Mouse (Mus musculus) heart, embryonic 16.5 days (tissue): ENCODE measurements around the gene Fam173b. TPM values are rescaled to one million over a fixed set of nuclear protein-coding genes. Genes with fewer than 3 reads are reported as not detected.

Experiments used
- ATAC-seq: fragments of 200-750 bp; cut with Nextera tagmentation; replicated peaks from 2 replicates; pipeline ENCODE4 v1.8.0; 2017; ENCODE audit warnings: moderate number of reproducible peaks; ENCODE audit not compliant: insufficient read depth, low FRiP score; ENCODE audit errors: extremely low read depth
- H3K27ac ChIP-seq: fragments of 300-500 bp; sonication (generic); 2 replicates; pipeline ENCODE4 v1.5.1; 2014; ENCODE audit warnings: mild to moderate bottlenecking, low read length, control low read depth, moderate library complexity
- H3K27me3 ChIP-seq: fragments of 300-500 bp; sonication (generic); 2 replicates; pipeline ENCODE4 v1.6.1; 2014; ENCODE audit warnings: low read length, mixed read lengths; ENCODE audit not compliant: control insufficient read depth, insufficient read depth
- H3K36me3 ChIP-seq: fragments of 300-500 bp; sonication (generic); 2 replicates; pipeline ENCODE4 v1.6.1; 2014; ENCODE audit not compliant: control insufficient read depth, insufficient read depth
- H3K4me1 ChIP-seq: fragments of 300-500 bp; sonication (generic); 2 replicates; pipeline ENCODE4 v1.6.1; 2014; ENCODE audit warnings: low read length, mixed read lengths; ENCODE audit not compliant: control insufficient read depth, insufficient read depth
- H3K4me2 ChIP-seq: fragments of 300-500 bp; sonication (generic); 2 replicates; pipeline ENCODE4 v1.6.1; 2014; ENCODE audit warnings: low read depth, mild to moderate bottlenecking, control low read depth, low read length
- H3K4me3 ChIP-seq: fragments of 300-500 bp; sonication (generic); 2 replicates; pipeline ENCODE4 v1.5.1; 2014; ENCODE audit warnings: mild to moderate bottlenecking, control low read depth, low read length
- H3K9ac ChIP-seq: fragments of 300-500 bp; sonication (generic); 2 replicates; pipeline ENCODE4 v1.6.1; 2014; ENCODE audit warnings: low read length, control low read depth
- H3K9me3 ChIP-seq: fragments of 300-500 bp; sonication (generic); replicated peaks from 2 replicates; pipeline ENCODE4 v1.6.1; 2016; ENCODE audit warnings: low read length; ENCODE audit not compliant: control insufficient read depth
- WGBS: fragments of 180-500 bp; shearing (Covaris S2); extraction: QIAGEN DNeasy Blood & Tissue Kit; methylation state at CpG from one replicate; pipeline ENCODE4 v1.1.7; 2014; 5-methylcytosine and 5-hydroxymethylcytosine counted together
- polyA plus RNA-seq: library from polyadenylated mRNA; unstranded; fragments of >200 nt; fragmentation: Nextera tagmentation; extraction: Ambion mirVana; gene quantifications from 2 replicates; pipeline ENCODE4 v1.2.1, GENCODE M21; 2015

Gene Fam173b
- polyA plus RNA-seq = 14.4 and 14.8 TPM in 2 replicates

DNA sequence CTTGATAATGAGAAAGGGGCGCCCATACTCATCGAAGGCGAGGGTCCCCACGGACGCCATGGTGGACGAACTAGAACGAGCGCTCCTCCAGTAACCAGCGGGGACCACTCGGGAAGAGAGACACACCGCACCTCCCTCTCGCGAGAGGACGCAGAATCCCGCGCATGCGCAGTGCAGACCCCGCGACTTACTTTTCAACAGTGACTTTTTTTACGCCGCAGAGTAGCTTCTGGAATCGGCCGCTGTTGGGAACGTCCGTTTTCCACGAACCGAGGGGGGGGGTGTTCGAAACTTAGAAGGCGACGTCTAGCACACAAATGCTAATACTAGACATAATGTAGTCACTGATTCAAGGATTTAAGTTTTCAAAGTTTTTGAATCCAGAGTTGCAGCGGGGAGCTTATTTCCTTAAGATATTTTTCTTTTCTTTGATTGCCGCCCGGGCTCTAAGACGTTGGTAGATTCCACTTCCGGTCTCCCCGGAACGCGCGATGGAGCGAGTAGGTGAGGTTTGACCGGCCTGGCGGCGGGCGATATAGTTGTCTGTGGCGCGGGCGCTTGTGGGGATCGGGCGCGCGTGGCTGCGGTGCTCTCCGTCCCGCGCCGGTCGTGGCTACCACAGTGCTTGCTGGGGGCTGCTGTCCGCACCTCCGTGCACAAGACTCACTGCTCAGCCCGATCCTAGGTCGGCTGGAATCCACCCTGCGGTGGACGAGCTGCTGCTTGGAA, at the start of gene Fam173b, which contains the start of gene Cct5:
Gene Fam173b, plus strand, starts transcription at position 207 of the 729 bp plus-strand sequence.
Gene Cct5, minus strand, starts transcription at position 159 of the 729 bp plus-strand sequence.
- Histone ChIP-seq H3K4me2 (peak within 1 kb of the TSS; percentile 98), H3K27me3 (no peaks in the 10 kb centered on the region), H3K4me1 (peaks cover 23% of the 10 kb centered on the region), H3K27ac (peak within 1 kb of the TSS; percentile 93), H3K9me3 (no peaks in the 10 kb centered on the region), H3K9ac (peak within 1 kb of the TSS; percentile 96), H3K4me3 (peak within 1 kb of the TSS; percentile 95), H3K36me3 (no peaks in the 10 kb centered on the region)
- peak; percentile 84 for ATAC-seq
- WGBS = under 1% methylated on average over 63 of the region's 63 CpGs

DNA sequence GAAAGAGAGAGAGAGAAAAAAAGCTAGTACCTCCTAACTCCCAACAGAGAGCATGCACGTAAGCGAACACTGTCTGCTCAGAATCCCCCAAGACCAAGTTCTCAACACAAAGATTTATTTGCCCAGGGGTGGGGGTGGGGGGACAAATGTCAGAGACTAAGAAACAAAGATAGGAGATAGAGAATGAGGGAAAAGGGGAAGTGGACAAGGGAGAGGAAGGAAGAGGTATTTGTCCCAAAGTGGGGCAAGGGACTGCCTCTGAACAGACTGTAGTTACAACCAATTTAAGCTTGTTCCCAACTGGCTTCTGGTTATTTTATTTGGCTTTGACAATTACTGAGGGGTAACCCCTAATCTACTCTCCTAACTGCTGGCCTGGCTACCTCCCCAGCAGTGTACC, 46.8 kb upstream of the Fam173b start:
- H3K4me1 ChIP-seq = no peaks in the 10 kb centered on the region
- no peak overlapping the region for H3K27ac ChIP-seq
- ATAC-seq = no peak
- H3K4me2 ChIP-seq = no peak overlapping the region
- H3K4me3 ChIP-seq = no peak overlapping the region
- no peaks in the 10 kb centered on the region for H3K36me3 ChIP-seq
- WGBS = 80% methylated on average over 2 of the region's 2 CpGs
- no peaks in the 10 kb centered on the region for H3K9me3 ChIP-seq
- H3K27me3 ChIP-seq = no peaks in the 10 kb centered on the region
- no peak overlapping the region for H3K9ac ChIP-seq

- no peak for ATAC-seq
- WGBS = 83% methylated on average over 6 of the region's 6 CpGs
- Histone ChIP-seq H3K9ac (no peak overlapping the region), H3K27me3 (no peaks in the 10 kb centered on the region), H3K4me2 (no peak overlapping the region), H3K36me3 (no peaks in the 10 kb centered on the region), H3K4me3 (no peak overlapping the region), H3K4me1 (peaks cover 11% of the 10 kb centered on the region), H3K9me3 (no peaks in the 10 kb centered on the region), H3K27ac (no peak overlapping the region)
Observed at GRCm38 (mm10) chr15:31561390-31561789, 40.3 kb upstream of the Fam173b start.

DNA sequence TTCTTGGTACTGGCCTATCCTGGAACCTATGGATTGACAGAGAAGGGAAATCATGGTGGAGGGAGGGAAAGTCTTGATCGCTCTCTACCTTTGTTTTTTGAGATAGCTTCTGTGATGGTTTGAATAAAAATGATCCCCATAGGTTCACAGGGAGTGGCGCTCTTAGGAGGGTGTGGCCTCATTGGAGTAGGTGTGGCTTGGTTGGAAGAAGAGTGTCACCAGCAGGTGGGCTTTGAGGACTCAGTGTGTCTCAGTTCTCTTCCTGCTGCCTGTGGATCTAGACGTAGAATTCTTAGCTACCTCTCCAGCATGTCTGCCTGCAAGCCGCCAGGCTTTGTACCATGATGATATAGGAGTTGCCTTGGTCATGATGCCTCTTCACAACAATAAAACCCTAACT, 39.7 kb upstream of the Fam173b start:
- Histone ChIP-seq H3K27me3 (no peaks in the 10 kb centered on the region), H3K4me2 (no peak overlapping the region), H3K36me3 (no peaks in the 10 kb centered on the region), H3K9ac (no peak overlapping the region), H3K4me3 (no peak overlapping the region), H3K9me3 (no peaks in the 10 kb centered on the region), H3K4me1 (peaks cover 11% of the 10 kb centered on the region), H3K27ac (no peak overlapping the region)
- no peak for ATAC-seq
- WGBS = 96% methylated on average over 4 of the region's 4 CpGs

GRCm38 (mm10) chr15:31562847-31563246, 38.8 kb upstream of the Fam173b start:
- H3K9ac ChIP-seq = no peak overlapping the region
- H3K27ac ChIP-seq = no peak overlapping the region
- no peak for ATAC-seq
- H3K4me1 ChIP-seq = peaks cover 11% of the 10 kb centered on the region
- no peak overlapping the region for H3K4me2 ChIP-seq
- WGBS = 31% methylated on average over 8 of the region's 8 CpGs
- no peak overlapping the region for H3K4me3 ChIP-seq
- no peaks in the 10 kb centered on the region for H3K36me3 ChIP-seq
- H3K9me3 ChIP-seq = no peaks in the 10 kb centered on the region
- H3K27me3 ChIP-seq = no peaks in the 10 kb centered on the region

- H3K4me2 ChIP-seq = peak overlapping the region; percentile 52
- no peaks in the 10 kb centered on the region for H3K27me3 ChIP-seq
- H3K36me3 ChIP-seq = no peaks in the 10 kb centered on the region
- H3K4me3 ChIP-seq = peak overlapping the region; percentile 26; the same call in 1 of the 2 replicates
- no peak overlapping the region for H3K27ac ChIP-seq
- WGBS = 41% methylated on average over 19 of the region's 19 CpGs
- no peaks in the 10 kb centered on the region for H3K9me3 ChIP-seq
- H3K9ac ChIP-seq = no peak overlapping the region
- peaks cover 20% of the 10 kb centered on the region for H3K4me1 ChIP-seq
- no peak for ATAC-seq
Observed at GRCm38 (mm10) chr15:31563577-31564546, 37.8 kb upstream of the Fam173b start.

DNA sequence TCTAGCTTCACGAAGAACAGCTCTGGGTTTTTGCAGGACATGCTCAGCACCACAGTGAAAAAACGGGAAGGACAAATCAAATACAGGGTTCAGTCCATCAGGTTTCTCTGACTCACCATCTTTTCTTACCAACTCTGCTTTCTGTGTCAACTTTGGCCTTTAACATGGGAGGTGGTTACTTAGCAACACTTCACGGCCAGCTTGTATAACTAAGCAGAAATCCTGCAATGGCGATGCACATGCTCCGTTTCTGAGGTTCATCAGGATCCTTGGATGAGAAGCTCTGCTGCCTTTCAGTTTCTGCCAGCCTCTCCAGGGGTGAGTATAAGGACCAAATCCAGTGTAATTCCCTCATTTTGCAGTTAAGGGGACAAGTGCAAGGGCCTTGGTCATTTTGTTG, 36.5 kb upstream of the Fam173b start, which contains the start of gene Cmbl:
Gene Cmbl, plus strand, starts transcription at position 206 of the 400 bp plus-strand sequence.
- H3K27ac ChIP-seq = no peak within 1 kb of the TSS
- no peak for ATAC-seq
- no peak within 1 kb of the TSS for H3K4me2 ChIP-seq

DNA sequence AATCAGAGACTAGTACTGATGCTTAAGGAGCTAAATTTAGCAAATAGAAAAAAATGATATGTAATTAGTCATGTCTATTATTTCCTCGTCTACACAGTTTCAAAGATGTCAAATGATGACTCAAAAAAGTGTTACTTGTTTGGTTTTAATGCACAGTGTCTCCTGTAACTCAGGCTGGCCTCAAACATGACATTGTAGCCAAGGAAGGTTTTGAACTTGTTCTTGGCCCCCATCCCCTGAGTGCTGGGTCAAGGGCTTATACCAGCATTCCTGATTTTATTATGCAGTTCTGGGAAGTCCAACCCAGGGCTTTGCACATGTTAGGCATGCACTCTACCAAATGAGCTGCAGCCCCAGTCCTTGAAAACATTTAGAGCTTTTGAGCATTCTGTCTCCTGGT, 35.9 kb upstream of the Fam173b start:
- H3K36me3 ChIP-seq = no peaks in the 10 kb centered on the region
- 52% methylated on average over 1 of the region's 1 CpGs for WGBS
- H3K27ac ChIP-seq = no peak overlapping the region
- H3K9me3 ChIP-seq = no peaks in the 10 kb centered on the region
- peaks cover 26% of the 10 kb centered on the region for H3K4me1 ChIP-seq
- H3K4me2 ChIP-seq = no peak overlapping the region
- no peak overlapping the region for H3K9ac ChIP-seq
- H3K4me3 ChIP-seq = no peak overlapping the region
- no peak for ATAC-seq
- no peaks in the 10 kb centered on the region for H3K27me3 ChIP-seq

More for the DNA sequence above, 36.5 kb upstream of the Fam173b start, which contains the start of gene Cmbl:
- Histone ChIP-seq H3K9me3 (no peaks in the 10 kb centered on the region), H3K4me3 (no peak within 1 kb of the TSS), H3K4me1 (peaks cover 26% of the 10 kb centered on the region), H3K36me3 (no peaks in the 10 kb centered on the region), H3K27me3 (no peaks in the 10 kb centered on the region), H3K9ac (no peak within 1 kb of the TSS)
- 79% methylated on average over 5 of the region's 5 CpGs for WGBS
